Mouse (Mus musculus): ENCODE data around the gene Naa20.

GRCm38 (mm10) chr2:145861193-145862123 is 40.4 kb upstream of the Naa20 start:
- TF ChIP-seq POLR2A (IDR thresholded peaks at IDR 0.05; ENCODE audit: insufficient read depth, low read depth, low read length): no peak
- no peak for TF ChIP-seq EP300 (IDR thresholded peaks at IDR 0.05; ENCODE audit: insufficient read depth, low read depth, low read length)

All from heart, adult 2 months (tissue).